Mouse (Mus musculus): ENCODE data around the gene Zcchc2. TPM values are rescaled to one million over a fixed set of nuclear protein-coding genes. Genes with fewer than 3 reads are reported as not detected.

Zcchc2 gene
- 2.2 TPM in 2 replicates for polyA plus RNA-seq (2015; fragmentation: Nextera tagmentation; extraction: Ambion mirVana)

DNA sequence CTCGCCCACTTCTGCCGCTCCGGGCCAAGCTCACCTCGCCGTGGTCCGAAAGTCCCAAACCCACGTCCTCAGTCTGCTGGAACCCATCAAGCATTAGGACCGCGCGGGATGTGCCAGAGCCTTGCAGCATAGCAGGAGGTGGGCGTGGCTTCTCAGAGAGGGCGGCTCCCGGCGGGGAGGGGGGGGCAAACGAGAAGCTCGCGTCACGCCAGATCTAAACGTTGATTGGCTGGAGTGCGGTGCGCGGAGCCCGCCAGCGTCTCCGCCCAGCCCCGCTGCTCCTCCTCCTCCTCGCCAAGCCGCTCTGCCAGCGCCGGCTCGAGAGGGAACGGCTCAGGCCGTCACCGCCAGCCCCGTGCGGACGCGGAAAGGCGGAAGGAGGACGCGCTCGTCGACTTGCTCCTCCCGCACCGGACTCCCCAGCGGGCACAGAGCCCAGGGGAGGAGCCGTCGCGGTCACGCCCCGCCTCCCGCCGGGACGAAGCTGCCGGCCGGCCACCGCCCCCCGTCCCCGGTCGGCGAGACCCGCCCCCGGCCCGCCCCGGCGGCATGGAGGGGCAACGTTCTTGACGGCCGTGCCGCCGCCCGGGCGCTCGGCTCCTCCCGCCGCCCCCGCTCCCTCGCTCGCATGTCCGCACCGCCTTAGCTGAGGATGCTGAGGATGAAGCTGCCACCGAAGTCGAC lies at the start of gene Zcchc2:
Gene Zcchc2, plus strand, starts transcription at position 269 of the 684 bp plus-strand sequence.
- Histone ChIP-seq H3K27ac (peak within 1 kb of the TSS; percentile 94), H3K9ac (peak within 1 kb of the TSS; percentile 89), H3K4me2 (peak within 1 kb of the TSS; percentile 89), H3K4me1 (replicated peaks) (peaks cover 28% of the 10 kb centered on the region), H3K9me3 (no peaks in the 10 kb centered on the region), H3K4me3 (peak within 1 kb of the TSS; percentile 77), H3K27me3 (0 out of 2 replicates have a peak, but pooled peaks cover 2% of the 10 kb centered on the region), H3K36me3 (no peaks in the 10 kb centered on the region)
- peak; percentile 96 for ATAC-seq (ENCODE audit: low FRiP score)
- WGBS: under 1% methylated on average over 48 of the region's 83 CpGs

DNA sequence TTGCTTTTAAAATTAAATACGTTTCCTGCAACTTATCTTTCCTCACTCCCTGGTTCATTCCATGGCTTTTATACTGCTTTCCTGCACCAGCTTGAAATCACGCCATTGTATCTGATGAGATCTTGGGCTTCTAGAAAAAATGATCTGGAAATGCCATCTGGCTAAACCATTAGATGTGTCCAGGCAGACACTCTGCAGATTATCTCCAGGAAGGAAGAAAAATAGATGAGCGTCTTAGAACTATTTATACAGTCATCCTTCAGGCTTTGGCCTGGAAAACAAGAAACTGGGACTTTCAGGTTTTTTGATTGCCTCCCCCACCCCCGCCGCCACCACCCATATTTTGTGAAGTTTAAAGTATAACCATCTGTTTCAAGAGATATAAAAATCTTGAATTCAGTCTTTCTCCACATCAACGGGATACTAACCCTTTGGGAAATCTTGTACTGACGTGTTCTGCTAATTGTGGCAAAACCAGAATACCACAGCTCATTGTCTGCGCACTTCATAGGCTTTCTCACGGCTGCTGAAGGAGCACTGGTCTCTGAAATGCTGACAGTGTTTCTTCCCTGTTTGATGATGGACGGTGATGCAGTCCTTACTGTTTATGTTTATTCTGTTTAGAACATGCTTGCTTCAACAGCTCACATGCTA lies 45.2 kb upstream of the Zcchc2 start:
- Histone ChIP-seq H3K9me3 (no peaks in the 10 kb centered on the region), H3K4me3 (no peak overlapping the region), H3K36me3 (no peaks in the 10 kb centered on the region), H3K9ac (no peak overlapping the region), H3K27me3 (no peaks in the 10 kb centered on the region), H3K27ac (no peak overlapping the region), H3K4me1 (replicated peaks) (no peaks in the 10 kb centered on the region), H3K4me2 (no peak overlapping the region)
- no peak for ATAC-seq (ENCODE audit: low FRiP score)
- 82% methylated on average over 10 of the region's 10 CpGs for WGBS

DNA sequence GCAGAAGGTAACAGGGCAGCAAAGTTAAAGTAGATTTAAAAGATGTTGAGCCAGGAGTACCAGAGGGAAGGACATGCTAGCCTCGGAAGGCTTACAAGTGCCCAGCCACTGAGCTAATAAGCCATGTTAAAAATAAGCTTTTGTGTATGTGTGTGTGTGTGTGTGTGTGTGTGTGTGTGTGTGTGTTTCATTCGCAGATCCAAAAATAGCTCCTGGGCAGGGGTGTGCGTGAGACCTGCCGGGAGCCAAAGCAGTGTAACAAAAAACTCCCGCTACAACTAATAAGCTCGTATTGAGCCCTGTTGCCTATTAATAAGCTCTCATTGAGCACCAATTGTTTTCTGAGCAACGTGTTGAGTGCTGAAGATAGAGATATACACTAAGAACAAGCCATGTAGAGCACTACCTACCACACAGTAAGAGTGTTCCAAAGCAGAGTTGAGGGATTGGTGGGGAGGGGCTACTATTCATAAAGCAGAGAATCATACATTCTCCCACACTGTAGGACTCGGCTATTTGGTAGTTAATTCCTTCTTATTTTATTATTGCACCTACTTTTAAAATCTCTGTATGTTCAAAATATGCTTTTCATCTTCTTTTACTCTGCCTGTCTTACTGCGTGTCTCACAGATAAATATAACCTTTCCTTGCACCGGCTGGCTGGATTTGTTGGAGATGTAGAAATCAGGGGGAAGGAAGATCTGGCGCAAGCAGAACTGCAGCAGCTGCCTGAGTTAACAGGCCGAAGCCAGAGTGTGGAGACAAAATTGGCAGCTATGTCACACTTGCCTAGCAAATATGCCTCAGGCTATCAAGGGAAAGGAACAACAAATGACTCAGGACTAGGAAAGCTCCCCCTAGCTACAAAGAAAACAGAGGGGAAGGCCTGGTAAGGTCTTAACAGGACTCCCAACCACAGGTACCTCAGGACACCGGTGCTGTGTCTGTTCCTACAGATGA lies 43.3 kb upstream of the Zcchc2 start:
- no peak overlapping the region for H3K27ac ChIP-seq
- no peak overlapping the region for H3K4me2 ChIP-seq

GRCm38 (mm10) chr1:105948352-105948751 lies 41.9 kb upstream of the Zcchc2 start:
- Histone ChIP-seq H3K36me3 (no peaks in the 10 kb centered on the region), H3K9me3 (no peaks in the 10 kb centered on the region), H3K9ac (no peak overlapping the region), H3K4me3 (no peak overlapping the region), H3K27me3 (no peaks in the 10 kb centered on the region), H3K4me1 (replicated peaks) (no peaks in the 10 kb centered on the region), H3K4me2 (no peak overlapping the region), H3K27ac (no peak overlapping the region)
- ATAC-seq (ENCODE audit: low FRiP score): no peak
- 87% methylated on average over 6 of the region's 6 CpGs for WGBS

More for the DNA sequence above, 43.3 kb upstream of the Zcchc2 start:
- Histone ChIP-seq H3K9me3 (no peaks in the 10 kb centered on the region), H3K4me1 (replicated peaks) (no peaks in the 10 kb centered on the region), H3K27me3 (no peaks in the 10 kb centered on the region), H3K9ac (no peak overlapping the region), H3K36me3 (no peaks in the 10 kb centered on the region), H3K4me3 (no peak overlapping the region)
- WGBS: 76% methylated on average over 13 of the region's 13 CpGs
- ATAC-seq (ENCODE audit: low FRiP score): no peak

DNA sequence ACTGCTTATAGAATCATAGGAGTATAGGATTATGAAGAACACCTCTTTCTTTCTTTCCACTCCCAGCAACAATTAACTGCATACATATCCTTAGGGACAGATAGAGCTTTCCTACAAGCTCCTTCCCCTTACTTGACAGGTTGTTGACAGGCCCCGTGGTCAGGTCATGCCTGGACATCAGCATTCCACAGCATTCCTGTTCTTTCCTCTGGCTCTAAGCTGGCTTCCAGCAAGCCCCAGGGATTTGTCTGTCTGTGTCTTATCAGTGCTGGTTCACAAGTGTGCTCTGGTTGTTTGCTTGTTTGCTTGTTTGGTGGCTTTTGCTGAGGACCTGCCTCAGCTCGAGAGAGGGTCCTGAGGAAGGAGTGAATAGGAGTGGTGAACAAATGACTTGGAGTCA lies 36.6 kb upstream of the Zcchc2 start:
- H3K27me3 ChIP-seq: no peaks in the 10 kb centered on the region
- no peak overlapping the region for H3K4me3 ChIP-seq
- H3K9me3 ChIP-seq: no peaks in the 10 kb centered on the region
- no peak overlapping the region for H3K27ac ChIP-seq
- no peaks in the 10 kb centered on the region for H3K36me3 ChIP-seq
- no peak for ATAC-seq (ENCODE audit: low FRiP score)
- no peak overlapping the region for H3K4me2 ChIP-seq
- 71% methylated on average over 2 of the region's 2 CpGs for WGBS
- no peak overlapping the region for H3K9ac ChIP-seq
- no peaks in the 10 kb centered on the region for H3K4me1 ChIP-seq (replicated peaks)

- no peaks in the 10 kb centered on the region for H3K36me3 ChIP-seq
- no peak overlapping the region for H3K4me3 ChIP-seq
- no peak for ATAC-seq (ENCODE audit: low FRiP score)
- H3K9ac ChIP-seq: no peak overlapping the region
- no peaks in the 10 kb centered on the region for H3K9me3 ChIP-seq
- no peak overlapping the region for H3K27ac ChIP-seq
- H3K27me3 ChIP-seq: no peaks in the 10 kb centered on the region
- no peak overlapping the region for H3K4me2 ChIP-seq
- H3K4me1 ChIP-seq (replicated peaks): no peaks in the 10 kb centered on the region
Observed at GRCm38 (mm10) chr1:105954047-105954446, 36.2 kb upstream of the Zcchc2 start.

DNA sequence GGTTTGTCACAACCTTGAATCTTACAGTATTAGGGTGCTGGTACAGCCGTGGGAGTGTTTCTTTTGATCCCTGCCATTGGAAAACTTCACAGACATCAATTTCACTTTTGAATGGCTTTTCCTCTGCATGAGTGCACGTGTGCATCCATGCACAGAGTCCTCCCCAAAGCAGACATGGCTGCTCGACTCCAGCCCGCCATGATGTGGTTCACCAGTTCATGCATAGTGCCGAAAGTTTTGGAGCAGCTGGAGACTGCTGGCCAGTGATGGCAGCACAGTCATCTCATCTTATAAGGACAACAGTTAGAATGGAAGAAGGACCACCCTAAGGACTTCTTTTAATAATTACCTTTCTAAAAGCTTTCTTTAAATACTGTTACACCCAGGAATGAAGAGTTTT lies 34.1 kb upstream of the Zcchc2 start:
- Histone ChIP-seq H3K9me3 (no peaks in the 10 kb centered on the region), H3K27ac (no peak overlapping the region), H3K4me2 (no peak overlapping the region), H3K4me1 (replicated peaks) (no peaks in the 10 kb centered on the region), H3K9ac (no peak overlapping the region), H3K4me3 (no peak overlapping the region), H3K36me3 (no peaks in the 10 kb centered on the region), H3K27me3 (no peaks in the 10 kb centered on the region)
- ATAC-seq (ENCODE audit: low FRiP score): no peak
- 60% methylated on average over 5 of the region's 5 CpGs for WGBS

GRCm38 (mm10) chr1:105961472-105961871 lies 28.7 kb upstream of the Zcchc2 start:
- Histone ChIP-seq H3K9ac (no peak overlapping the region), H3K9me3 (no peaks in the 10 kb centered on the region), H3K27ac (no peak overlapping the region), H3K4me3 (no peak overlapping the region), H3K27me3 (no peaks in the 10 kb centered on the region), H3K4me1 (replicated peaks) (no peaks in the 10 kb centered on the region), H3K36me3 (no peaks in the 10 kb centered on the region), H3K4me2 (no peak overlapping the region)
- 82% methylated on average over 4 of the region's 4 CpGs for WGBS
- no peak for ATAC-seq (ENCODE audit: low FRiP score)

DNA sequence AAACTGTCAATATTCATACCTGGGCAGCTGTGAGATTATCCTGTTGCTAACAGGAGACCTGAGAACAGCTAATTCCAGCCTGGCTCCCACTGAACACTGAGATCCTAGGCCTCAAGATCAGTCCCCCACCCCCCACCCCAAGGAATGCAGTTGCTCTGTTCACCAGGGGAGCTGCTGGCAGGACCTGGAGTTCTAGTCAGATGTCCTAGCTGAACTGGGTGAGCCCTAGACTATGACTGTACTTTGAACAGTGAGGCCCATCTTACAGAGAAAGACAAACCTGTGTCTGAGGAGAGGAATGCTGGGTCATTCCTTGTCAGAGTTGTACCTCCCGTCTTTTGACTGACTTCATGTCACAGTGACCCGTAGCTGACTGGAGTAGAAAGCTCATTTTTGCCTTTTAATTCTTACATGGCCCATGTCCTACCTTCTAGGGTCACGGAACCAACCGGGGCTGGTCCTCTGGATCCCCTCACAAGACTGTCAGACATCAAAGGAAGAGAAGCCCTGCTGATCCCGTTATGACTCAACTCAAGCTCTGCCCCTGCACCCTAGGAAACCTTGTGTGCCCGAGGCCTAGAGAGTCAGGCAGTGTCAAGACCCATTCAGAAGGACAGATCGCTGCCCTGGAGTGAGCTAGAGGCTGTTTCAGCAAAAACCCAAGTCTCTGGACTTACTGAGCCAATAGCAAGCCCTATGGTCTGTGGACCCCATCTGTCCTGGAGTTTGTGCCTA lies 28.0 kb upstream of the Zcchc2 start:
- Histone ChIP-seq H3K36me3 (no peaks in the 10 kb centered on the region), H3K4me3 (no peak overlapping the region), H3K27me3 (no peaks in the 10 kb centered on the region), H3K4me2 (no peak overlapping the region), H3K4me1 (replicated peaks) (no peaks in the 10 kb centered on the region), H3K27ac (no peak overlapping the region), H3K9ac (no peak overlapping the region), H3K9me3 (no peaks in the 10 kb centered on the region)
- 73% methylated on average over 7 of the region's 7 CpGs for WGBS
- ATAC-seq (ENCODE audit: low FRiP score): no peak

DNA sequence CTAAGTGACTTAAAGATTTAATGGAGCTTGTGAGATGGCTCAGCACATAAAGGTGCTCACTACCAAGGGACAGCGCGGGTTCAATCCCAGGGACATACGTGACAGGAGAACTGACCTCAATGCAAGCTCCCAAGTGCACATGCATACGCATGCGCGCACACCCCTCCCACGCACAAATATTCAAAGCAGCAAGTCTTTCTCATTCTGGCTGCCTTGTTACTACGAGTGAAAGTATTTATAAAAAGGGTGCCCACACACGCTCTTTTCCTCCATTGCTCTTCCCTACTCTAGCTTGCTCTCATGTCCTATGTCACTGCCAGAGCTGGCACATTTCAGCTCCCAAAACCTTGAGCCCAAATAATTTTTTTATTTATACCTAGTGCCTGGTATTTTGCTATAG lies 27.4 kb upstream of the Zcchc2 start:
- 95% methylated on average over 9 of the region's 9 CpGs for WGBS

GRCm38 (mm10) chr1:105964514-105964913 lies 25.7 kb upstream of the Zcchc2 start:
- 68% methylated on average over 4 of the region's 4 CpGs for WGBS
- no peak for ATAC-seq (ENCODE audit: low FRiP score)
- Histone ChIP-seq H3K9ac (no peak overlapping the region), H3K4me1 (replicated peaks) (no peaks in the 10 kb centered on the region), H3K4me2 (no peak overlapping the region), H3K9me3 (no peaks in the 10 kb centered on the region), H3K36me3 (no peaks in the 10 kb centered on the region), H3K4me3 (no peak overlapping the region), H3K27ac (no peak overlapping the region), H3K27me3 (no peaks in the 10 kb centered on the region)

More for the DNA sequence above, 27.4 kb upstream of the Zcchc2 start:
- Histone ChIP-seq H3K9ac (no peak overlapping the region), H3K9me3 (no peaks in the 10 kb centered on the region), H3K27me3 (no peaks in the 10 kb centered on the region), H3K36me3 (no peaks in the 10 kb centered on the region), H3K4me1 (replicated peaks) (no peaks in the 10 kb centered on the region), H3K4me3 (no peak overlapping the region), H3K4me2 (no peak overlapping the region), H3K27ac (no peak overlapping the region)
- ATAC-seq (ENCODE audit: low FRiP score): no peak

- no peak for ATAC-seq (ENCODE audit: low FRiP score)
- H3K36me3 ChIP-seq: no peaks in the 10 kb centered on the region
- H3K4me1 ChIP-seq (replicated peaks): no peaks in the 10 kb centered on the region
- H3K27ac ChIP-seq: no peak overlapping the region
- WGBS: 85% methylated on average over 5 of the region's 5 CpGs
- H3K9me3 ChIP-seq: no peaks in the 10 kb centered on the region
- H3K27me3 ChIP-seq: no peaks in the 10 kb centered on the region
- H3K4me2 ChIP-seq: no peak overlapping the region
- H3K4me3 ChIP-seq: no peak overlapping the region
- H3K9ac ChIP-seq: no peak overlapping the region
Observed at GRCm38 (mm10) chr1:105965189-105965588, 25.0 kb upstream of the Zcchc2 start.

Data from hindbrain, embryonic 13.5 days (tissue).